Mouse (Mus musculus): ENCODE results near the gene Klra2.
"Not testable (repeated sequence)": the region's sequence is repeated elsewhere in the genome, so short reads cannot be mapped to it uniquely, and the experiment has no call there.

The Klra2 gene

GRCm38 (mm10) chr6:131247206-131247605 lies at the start of gene Klra2:
TSS of gene Klra2 (minus strand) at chr6:131247362.
- no peak for DNase-seq

- no peak for DNase-seq
Observed at GRCm38 (mm10) chr6:131294435-131295112, 47.4 kb upstream of the Klra2 start.

GRCm38 (mm10) chr6:131293916-131294315 lies 46.8 kb upstream of the Klra2 start:
- DNase-seq, result no peak

- peak; percentile 90 for DNase-seq
Observed at GRCm38 (mm10) chr6:131292991-131293788, 46.0 kb upstream of the Klra2 start, which contains the start of gene Magohb. TSS of gene Magohb (minus strand) at chr6:131293244.

GRCm38 (mm10) chr6:131292276-131292990 lies 45.3 kb upstream of the Klra2 start:
- no peak for DNase-seq

GRCm38 (mm10) chr6:131290430-131290829 lies 43.3 kb upstream of the Klra2 start:
- peak; percentile 60 for DNase-seq

GRCm38 (mm10) chr6:131278160-131278559 lies 31.0 kb upstream of the Klra2 start:
- not testable (repeated sequence) for DNase-seq

- no peak for DNase-seq
Observed at GRCm38 (mm10) chr6:131276659-131277058, 29.5 kb upstream of the Klra2 start.

- DNase-seq, result no peak
Observed at GRCm38 (mm10) chr6:131272311-131272710, 25.1 kb upstream of the Klra2 start.

GRCm38 (mm10) chr6:131270312-131270711 lies 23.1 kb upstream of the Klra2 start:
- no peak for DNase-seq

GRCm38 (mm10) chr6:131269599-131269998 lies 22.4 kb upstream of the Klra2 start:
- no peak for DNase-seq

GRCm38 (mm10) chr6:131264175-131264574 lies 17.0 kb upstream of the Klra2 start:
- DNase-seq, result no peak

- no peak for DNase-seq
Observed at GRCm38 (mm10) chr6:131262778-131263177, 15.6 kb upstream of the Klra2 start.

- DNase-seq, result no peak
Observed at GRCm38 (mm10) chr6:131262009-131262408, 14.8 kb upstream of the Klra2 start.

- no peak for DNase-seq
Observed at GRCm38 (mm10) chr6:131245081-131245480, 2.1 kb downstream of the Klra2 start.
